Mouse (Mus musculus): ENCODE measurements around the gene Gm9887. TPM values are rescaled to one million over a fixed set of nuclear protein-coding genes. Genes with fewer than 3 reads are reported as not detected.

Gm9887 gene
- polyA plus RNA-seq (2012; ENCODE audit: low replicate concordance), result 5.9 and 11.9 TPM in 2 replicates

DNA sequence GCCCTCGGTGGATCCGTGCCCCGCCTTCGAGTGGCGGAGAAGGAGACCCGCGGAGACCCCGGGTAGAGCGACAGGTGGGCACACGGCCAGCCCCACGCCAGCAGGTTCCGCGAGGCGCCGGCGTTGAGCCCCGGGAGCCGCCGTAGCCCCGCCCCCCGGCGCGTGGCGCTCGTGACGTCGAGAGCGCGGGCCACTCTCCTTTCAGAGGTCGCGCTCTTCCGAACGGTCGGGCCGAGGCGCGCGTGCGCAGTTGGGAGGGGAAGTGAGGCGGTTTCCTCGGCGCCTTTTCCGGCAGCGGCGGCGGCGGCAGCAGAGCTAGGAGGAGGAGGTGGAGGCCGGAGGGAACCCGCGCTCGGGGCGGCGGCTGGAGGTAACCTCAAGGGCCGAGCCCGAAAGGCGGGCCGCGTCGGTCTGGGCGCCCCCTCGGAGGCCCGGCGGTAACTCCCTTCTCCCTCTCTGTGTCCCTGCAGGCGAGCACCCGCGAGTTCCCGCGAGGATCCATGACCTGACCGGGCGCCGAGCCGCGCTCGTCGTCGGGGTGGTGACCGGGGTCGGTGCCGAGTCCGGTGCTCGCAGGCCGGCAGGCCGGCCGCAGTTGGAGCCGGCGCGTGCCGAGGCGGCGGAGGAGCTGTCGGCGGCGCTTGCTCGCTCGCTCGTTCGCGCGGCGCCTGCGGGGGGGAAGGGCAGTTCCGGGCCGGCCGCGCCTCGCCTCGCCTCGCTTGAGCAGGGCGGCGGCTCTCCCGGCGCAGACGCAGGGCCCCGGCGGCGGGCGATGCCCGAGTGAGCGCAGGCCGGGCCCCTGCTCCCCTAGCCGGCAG lies at the start of gene Gm9887, which contains the start of gene Arf6:
Gm9887 (minus strand) TSS at position 605 of the 818 bp plus-strand sequence.
Arf6 (plus strand) TSS at position 297 of the 818 bp plus-strand sequence.

DNA sequence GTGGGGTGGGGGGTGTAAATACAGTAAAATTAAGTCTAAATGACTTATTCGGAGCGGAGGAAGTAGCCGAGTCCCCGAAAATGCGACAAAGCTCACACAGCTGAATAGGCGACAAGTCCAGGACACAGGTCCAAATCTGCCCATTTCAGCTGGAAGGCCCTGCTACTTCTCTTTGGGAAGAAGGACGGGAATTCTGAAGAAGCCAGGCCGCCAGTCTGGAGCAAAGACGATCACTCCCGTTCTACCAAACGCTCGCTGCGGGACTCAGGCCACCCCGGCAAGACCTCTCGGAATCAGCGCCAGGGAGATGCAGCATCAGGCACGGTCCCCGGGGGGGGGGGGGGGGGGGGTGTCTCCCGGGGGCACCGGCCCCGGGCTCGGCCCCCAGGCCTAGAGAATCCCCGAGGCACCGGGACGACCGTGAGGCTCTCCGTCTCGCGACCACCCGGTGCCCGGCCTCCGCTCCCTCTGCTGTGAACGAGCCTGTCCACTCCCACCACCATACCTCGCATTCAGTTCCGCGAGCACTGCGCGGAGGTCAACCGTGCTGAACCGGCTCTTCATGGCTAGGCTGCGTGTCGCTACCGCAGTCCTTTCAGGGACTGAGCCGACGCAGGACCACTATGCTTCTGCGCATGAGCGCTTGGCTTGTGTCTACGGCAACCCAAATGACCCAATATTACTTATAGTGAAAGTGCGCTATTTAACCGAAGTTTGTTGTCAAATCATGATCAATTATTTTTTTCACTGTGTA lies 15.5 kb downstream of the Gm9887 start, which contains the start of gene Nemf:
Nemf (minus strand) TSS at position 620 of the 754 bp plus-strand sequence.

Other genes starting within 250 kb of the Gm9887 start
- 204 and 4,522 TPM in 2 replicates for gene Rps29, start 213.3 kb downstream of the Gm9887 start, polyA plus RNA-seq (2012; ENCODE audit: low replicate concordance)
- gene Lrr1, start 203.6 kb downstream of the Gm9887 start, polyA plus RNA-seq (2012; ENCODE audit: low replicate concordance), result 1.3 and 7.1 TPM in 2 replicates
- gene Rpl36al, start 188.4 kb downstream of the Gm9887 start, polyA plus RNA-seq (2012; ENCODE audit: low replicate concordance), result 19.3 and 55.5 TPM in 2 replicates
- 29.1 and 38.3 TPM in 2 replicates for gene Mgat2, start 188.3 kb downstream of the Gm9887 start, polyA plus RNA-seq (2012; ENCODE audit: low replicate concordance)
- gene Gm49383, start 175.4 kb downstream of the Gm9887 start, polyA plus RNA-seq (2012; ENCODE audit: low replicate concordance), result 16.6 and 35.3 TPM in 2 replicates
- gene Dnaaf2, start 174.0 kb downstream of the Gm9887 start, polyA plus RNA-seq (2012; ENCODE audit: low replicate concordance), result 1.5 and 2.4 TPM in 2 replicates
- gene Gm49384, start 168.2 kb downstream of the Gm9887 start, polyA plus RNA-seq (2012; ENCODE audit: low replicate concordance), result not detected in 2 replicates
- gene Pole2, start 144.3 kb downstream of the Gm9887 start, polyA plus RNA-seq (2012; ENCODE audit: low replicate concordance), result 4.4 and 5.0 TPM in 2 replicates
- gene Klhdc1, start 131.3 kb downstream of the Gm9887 start, polyA plus RNA-seq (2012; ENCODE audit: low replicate concordance), result 24.1 and 25.2 TPM in 2 replicates
- gene Klhdc2, start 75.8 kb downstream of the Gm9887 start, polyA plus RNA-seq (2012; ENCODE audit: low replicate concordance), result 11.3 and 19.7 TPM in 2 replicates
- 1.7 and 6.2 TPM in 2 replicates for gene Nemf, start 15.3 kb downstream of the Gm9887 start, polyA plus RNA-seq (2012; ENCODE audit: low replicate concordance)
- 298 and 367 TPM in 2 replicates for gene Arf6, start 308 bp downstream of the Gm9887 start, polyA plus RNA-seq (2012; ENCODE audit: low replicate concordance)
- gene Vcpkmt, start 210.6 kb upstream of the Gm9887 start, polyA plus RNA-seq (2012; ENCODE audit: low replicate concordance), result 8.3 and 8.4 TPM in 2 replicates

Measured in hematopoietic multipotent progenitor cell, adult 10-12 weeks (in vitro differentiated cells).